Mouse (Mus musculus) CH12.LX (cell line): ENCODE data around the gene Zfp692. TPM values are rescaled to one million over a fixed set of nuclear protein-coding genes. Genes with fewer than 3 reads are reported as not detected.

Source experiments
- DNase-seq: peaks from one replicate; pipeline ENCODE4 v3.0.0-alpha.2; 2013; ENCODE audit errors: extremely low read depth
- H3K27ac ChIP-seq: 2 replicates; pipeline ENCODE4 v1.5.1; 2012; ENCODE audit warnings: low read depth, mild to moderate bottlenecking, control low read depth, moderate library complexity; ENCODE audit not compliant: insufficient read depth
- H3K27me3 ChIP-seq: replicated peaks from 2 replicates; pipeline ENCODE3; 2012; ENCODE audit warnings: inconsistent platforms
- H3K36me3 ChIP-seq, 2 experiments: replicated peaks in 1 of 2; 2 replicates each; pipeline versions ENCODE3 to v1.6.1; 2012; ENCODE audit warnings: inconsistent platforms in 1 of 2, low read length in 1 of 2, mild to moderate bottlenecking in 1 of 2, mixed read lengths in 1 of 2, moderate library complexity in 1 of 2; ENCODE audit not compliant: control insufficient read depth in 1 of 2, insufficient read depth in 1 of 2
- H3K4me1 ChIP-seq, 2 experiments: 2 replicates each; pipeline ENCODE4 v1.6.1; 2012; ENCODE audit warnings: inconsistent platforms in 1 of 2, moderate library complexity in 1 of 2; ENCODE audit not compliant: insufficient read depth in 2 of 2, control insufficient read depth in 1 of 2
- H3K4me2 ChIP-seq: 2 replicates; pipeline ENCODE4 v1.6.1; 2012; ENCODE audit warnings: low read depth, mild to moderate bottlenecking, control low read depth; ENCODE audit not compliant: poor library complexity, insufficient read depth, severe bottlenecking
- H3K4me3 ChIP-seq, 3 experiments: fragments of 150-350 bp in 1 of 3; sonication (generic) in 1 of 3; replicated peaks in 1 of 3; 2 replicates each; pipeline versions ENCODE3 to v1.5.1; 2011 to 2012; ENCODE audit warnings: low read depth in 2 of 3, low read length in 2 of 3, mild to moderate bottlenecking in 2 of 3, moderate library complexity in 2 of 3, control low read depth in 1 of 3, improper control_type of control experiment in 1 of 3, inconsistent platforms in 1 of 3, mixed read lengths in 1 of 3; ENCODE audit not compliant: poor library complexity in 1 of 3
- H3K79me2 ChIP-seq: replicated peaks from 2 replicates; pipeline ENCODE4 v1.6.1; 2012; ENCODE audit warnings: mild to moderate bottlenecking, moderate library complexity; ENCODE audit not compliant: control insufficient read depth, poor library complexity, insufficient read depth, severe bottlenecking; ENCODE audit errors: extremely low read depth
- H3K9ac ChIP-seq: 2 replicates; pipeline ENCODE4 v1.6.1; 2012; ENCODE audit warnings: low read depth, mild to moderate bottlenecking, control low read depth, moderate library complexity; ENCODE audit not compliant: insufficient read depth
- H3K9me3 ChIP-seq: replicated peaks from 2 replicates; pipeline ENCODE3; 2012; ENCODE audit warnings: low read length, inconsistent platforms, mixed read lengths
- CHD1 ChIP-seq: IDR thresholded peaks from 2 replicates; pipeline ENCODE4 v1.6.1; 2012; ENCODE audit warnings: low read depth, low read length, improper control_type of control experiment, inconsistent platforms
- CHD2 ChIP-seq: IDR thresholded peaks from 2 replicates; pipeline ENCODE4 v1.6.1; 2011; ENCODE audit warnings: low read length, improper control_type of control experiment
- CTCF ChIP-seq, 2 experiments: IDR thresholded peaks in 1 of 2; conservative IDR thresholded peaks in 1 of 2; 2 replicates each; pipeline ENCODE4 v1.5.1; 2011 to 2012; ENCODE audit warnings: low read depth in 2 of 2, low read length in 2 of 2, improper control_type of control experiment in 1 of 2, inconsistent platforms in 1 of 2, mild to moderate bottlenecking in 1 of 2, moderate library complexity in 1 of 2
- ELF1 ChIP-seq: IDR thresholded peaks from 2 replicates; pipeline ENCODE4 v1.6.1; 2014; ENCODE audit warnings: low read depth, mild to moderate bottlenecking, inconsistent platforms, low read length, improper control_type of control experiment
- GABPA ChIP-seq: IDR thresholded peaks from 2 replicates; pipeline ENCODE4 v1.6.1; 2012; ENCODE audit warnings: low read depth, low read length, improper control_type of control experiment, inconsistent platforms; ENCODE audit not compliant: insufficient replicate concordance
- HCFC1 ChIP-seq: IDR thresholded peaks from 2 replicates; pipeline ENCODE4 v1.6.1; 2012; ENCODE audit warnings: low read depth, mild to moderate bottlenecking, inconsistent platforms, low read length, improper control_type of control experiment
- IRF4 ChIP-seq: IDR thresholded peaks from 2 replicates; pipeline ENCODE4 v1.6.1; 2014; ENCODE audit warnings: low read depth, mild to moderate bottlenecking, inconsistent platforms, low read length, improper control_type of control experiment
- JUN ChIP-seq: IDR thresholded peaks from 2 replicates; pipeline ENCODE4 v1.6.1; 2011; ENCODE audit warnings: low read depth, mild to moderate bottlenecking, low read length, improper control_type of control experiment, moderate library complexity; ENCODE audit not compliant: insufficient read depth
- JUND ChIP-seq: conservative IDR thresholded peaks from 2 replicates; pipeline ENCODE4 v1.6.1; 2011; ENCODE audit warnings: low read depth, low read length, improper control_type of control experiment
- MAFK ChIP-seq: IDR thresholded peaks from 2 replicates; pipeline ENCODE4 v1.6.1; 2011; ENCODE audit warnings: low read length, improper control_type of control experiment; ENCODE audit not compliant: insufficient replicate concordance
- MAX ChIP-seq: IDR thresholded peaks from 2 replicates; pipeline ENCODE4 v1.6.1; 2011; ENCODE audit warnings: low read length, improper control_type of control experiment
- MAZ ChIP-seq: IDR thresholded peaks from 2 replicates; pipeline ENCODE4 v1.6.1; 2012; ENCODE audit warnings: low read depth, mild to moderate bottlenecking, inconsistent platforms, low read length, improper control_type of control experiment, moderate library complexity
- MEF2A ChIP-seq: IDR thresholded peaks from 2 replicates; pipeline ENCODE4 v1.6.1; 2014; ENCODE audit warnings: low read depth, mild to moderate bottlenecking, inconsistent platforms, low read length, improper control_type of control experiment, borderline replicate concordance
- MXI1 ChIP-seq: IDR thresholded peaks from 2 replicates; pipeline ENCODE4 v1.6.1; 2011; ENCODE audit warnings: mild to moderate bottlenecking, low read depth, low read length, improper control_type of control experiment
- NELFE ChIP-seq: IDR thresholded peaks from 2 replicates; pipeline ENCODE4 v1.6.1; 2011; ENCODE audit warnings: low read depth, low read length, improper control_type of control experiment
- NRF1 ChIP-seq: IDR thresholded peaks from 2 replicates; pipeline ENCODE4 v1.6.1; 2014; ENCODE audit warnings: low read depth, mild to moderate bottlenecking, inconsistent platforms, low read length, improper control_type of control experiment, moderate library complexity
- POLR2A ChIP-seq: IDR thresholded peaks from 2 replicates; pipeline ENCODE4 v1.6.1; 2011; ENCODE audit warnings: low read depth, mild to moderate bottlenecking, improper control_type of control experiment, low read length
- RCOR1 ChIP-seq: conservative IDR thresholded peaks from 2 replicates; pipeline ENCODE4 v1.6.1; 2012; ENCODE audit warnings: low read depth, mild to moderate bottlenecking, inconsistent platforms, low read length, improper control_type of control experiment
- SMC3 ChIP-seq: IDR thresholded peaks from 2 replicates; pipeline ENCODE4 v1.6.1; 2011; ENCODE audit warnings: low read depth, low read length, improper control_type of control experiment
- TBP ChIP-seq: conservative IDR thresholded peaks from 2 replicates; pipeline ENCODE4 v1.6.1; 2011; ENCODE audit warnings: low read depth, low read length, improper control_type of control experiment
- USF2 ChIP-seq: conservative IDR thresholded peaks from 2 replicates; pipeline ENCODE4 v1.6.1; 2011; ENCODE audit warnings: low read depth, low read length, improper control_type of control experiment
- ZKSCAN1 ChIP-seq: IDR thresholded peaks from 2 replicates; pipeline ENCODE4 v1.6.1; 2012; ENCODE audit warnings: low read depth, inconsistent platforms, low read length, improper control_type of control experiment, borderline replicate concordance
- dilution Hi-C: fragments of 300-500 bp; cut with MboI; formaldehyde crosslinking; loops from 2 replicates; pipeline ENCODE4 v1.14.3; 2020; ENCODE audit warnings: low sequenced_read_pairs; ENCODE audit not compliant: extremely low pct_unique_long_range_greater_than_20kb, extremely low pct_ligation_motif_present
- in situ Hi-C: fragments of 300-500 bp; cut with MboI; formaldehyde crosslinking; loops from 3 replicates; pipeline ENCODE4 v1.14.3; 2019; ENCODE audit warnings: low sequenced_read_pairs, low pct_ligation_motif_present, low pct_unique_long_range_greater_than_20kb, mixed read lengths
- polyA plus RNA-seq: library from polyadenylated mRNA; unstranded; fragments of >175 nt; gene quantifications from 2 replicates; pipeline ENCODE4 v1.2.1, GENCODE M21; 2012; ENCODE audit warnings: low read depth; ENCODE audit not compliant: insufficient read length
- total RNA-seq, 2 experiments: library from RNA; depleted of rRNA; stranded (reverse); fragments of 300-350 nt in 1 of 2; fragments of >200 nt in 1 of 2; gene quantifications; 2 replicates each; pipeline ENCODE4 v1.2.3; 2012 to 2014

Gene Zfp692
- total and polyA plus RNA-seq, 3 experiments: 13.1 to 18.7 (median 17.7) TPM

DNA sequence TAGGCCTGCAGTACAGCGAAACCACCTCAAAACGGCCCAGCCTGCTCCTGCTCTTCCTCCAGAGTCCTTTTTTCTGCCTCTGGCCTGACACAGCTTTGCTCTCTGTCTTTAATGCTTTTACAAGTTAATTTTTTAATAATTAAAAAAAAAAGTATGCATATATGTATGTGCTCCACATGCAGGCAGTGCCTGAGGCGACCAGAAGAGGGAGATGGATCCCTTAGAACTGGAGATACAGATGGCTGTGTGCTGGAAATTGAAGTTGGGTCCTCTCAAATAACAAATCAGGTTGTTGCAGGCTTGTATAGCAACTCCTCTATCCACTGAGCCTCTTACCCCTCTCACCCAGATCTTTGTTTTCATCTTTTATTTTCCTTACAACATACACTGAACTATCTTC lies 19.9 kb downstream of the Zfp692 start:
- TF ChIP-seq JUND (no peak), CTCF (conservative IDR thresholded peaks at IDR 0.05 in 1 of 2, IDR thresholded peaks at IDR 0.05 in 1 of 2; ENCODE audit: low read depth in 2 of 2, low read length in 2 of 2) (peak in 1 of 2 experiments; percentile 50; a peak in 2 of 4 replicates)
- no peak overlapping the region for H3K27ac ChIP-seq
- no peak overlapping the region for H3K9ac ChIP-seq
- H3K36me3 ChIP-seq: peaks cover 10 to 41% of the 10 kb centered on the region in 2 experiments
- DNase-seq: peak; percentile 42
- in situ Hi-C loops (loop anchor here (25.0 kb wide), 1 partner anchor 814 kb away; the partner anchor contains the start of genes Fam114a2 and Mfap3), dilution Hi-C loops (no loop called here)
- H3K4me2 ChIP-seq: no peak overlapping the region
- H3K27me3 ChIP-seq: no peaks in the 10 kb centered on the region
- peaks cover 4% of the 10 kb centered on the region for H3K9me3 ChIP-seq
- H3K4me3 ChIP-seq: no peak overlapping the region
- H3K4me1 ChIP-seq: peaks cover 14 to 47% of the 10 kb centered on the region in 2 experiments
- H3K79me2 ChIP-seq: peaks cover 44% of the 10 kb centered on the region

- TF ChIP-seq CTCF (conservative IDR thresholded peaks at IDR 0.05 in 1 of 2, IDR thresholded peaks at IDR 0.05 in 1 of 2; ENCODE audit: low read depth in 2 of 2, low read length in 2 of 2) (no peak), HCFC1 (no peak), CHD1 (0 out of 2 replicates have a peak, but pooled peaks have one; percentile 80), MAX (no peak), CHD2 (no peak)
- H3K36me3 ChIP-seq: peaks cover 30 to 64% of the 10 kb centered on the region in 2 experiments
- no peak for DNase-seq
- H3K9ac ChIP-seq: peak overlapping the region; percentile 98
- H3K79me2 ChIP-seq: peaks cover 56% of the 10 kb centered on the region
- H3K4me3 ChIP-seq: peak overlapping the region; percentile 84 to 100 (median 95)
- dilution Hi-C loops: no loop called here
- H3K27ac ChIP-seq: peak overlapping the region; percentile 95
- in situ Hi-C loops: loop anchor here (25.0 kb wide), 1 partner anchor 818 kb away; the partner anchor contains the start of genes Fam114a2 and Mfap3
- H3K4me1 ChIP-seq: peaks cover 14 to 44% of the 10 kb centered on the region in 2 experiments
- no peaks in the 10 kb centered on the region for H3K27me3 ChIP-seq
- peak overlapping the region; percentile 95 for H3K4me2 ChIP-seq
- peaks cover 4% of the 10 kb centered on the region for H3K9me3 ChIP-seq
Measured at GRCm38 (mm10) chr11:58329906-58330275, 23.0 kb downstream of the Zfp692 start.

- no peaks in the 10 kb centered on the region for H3K27me3 ChIP-seq
- peaks cover 4% of the 10 kb centered on the region for H3K9me3 ChIP-seq
- H3K4me2 ChIP-seq: peak within 1 kb of the TSS; percentile 95
- dilution Hi-C loops: no loop called here
- DNase-seq: peak; percentile 98
- peaks cover 31 to 61% of the 10 kb centered on the region in 2 experiments for H3K36me3 ChIP-seq
- peak within 1 kb of the TSS; percentile 84 to 100 (median 95) for H3K4me3 ChIP-seq
- peak within 1 kb of the TSS; percentile 95 for H3K27ac ChIP-seq
- H3K9ac ChIP-seq: peak within 1 kb of the TSS; percentile 98
- peaks cover 14 to 43% of the 10 kb centered on the region in 2 experiments for H3K4me1 ChIP-seq
- peaks cover 56% of the 10 kb centered on the region for H3K79me2 ChIP-seq
- in situ Hi-C loops: loop anchor here (25.0 kb wide), 1 partner anchor 818 kb away; the partner anchor contains the start of genes Fam114a2 and Mfap3
- TF ChIP-seq MEF2A (peak; percentile 12), IRF4 (peak; percentile 91), JUN (peak; percentile 66; the same call in 1 of the 2 replicates), ELF1 (peak; percentile 84), HCFC1 (peak; percentile 93), MAZ (peak; percentile 58), TBP (peak; percentile 83; the same call in 1 of the 2 replicates), RCOR1 (peak; percentile 99), GABPA (peak; percentile 47; the same call in 1 of the 2 replicates), NELFE (peak; percentile 89), ZKSCAN1 (no peak; the same call in 1 of the 2 replicates), USF2 (no peak), MXI1 (peak; percentile 58; the same call in 1 of the 2 replicates), MAFK (peak; percentile 28; the same call in 1 of the 2 replicates), CHD1 (no peak), NRF1 (peak; percentile 85), POLR2A (peak; percentile 89), SMC3 (no peak)
Measured at GRCm38 (mm10) chr11:58330276-58331148, 23.6 kb downstream of the Zfp692 start, which contains the start of the genes Zfp672 and Sh3bp5l. Gene Zfp672, minus strand, starts transcription at chr11:58330339. Gene Sh3bp5l, plus strand, starts transcription at chr11:58330724.
